Mouse (Mus musculus) cerebellum, adult 2 months (tissue): Measurements from ENCODE around the gene Olfr391-ps. TPM values are rescaled to one million over a fixed set of nuclear protein-coding genes. Genes with fewer than 3 reads are reported as not detected.

Experiments used
- DNase-seq, 2 experiments: peaks; one replicate each; pipeline ENCODE4 v3.0.0; 2021
- H3K27ac ChIP-seq: fragments of 200-500 bp; 2 replicates; pipeline ENCODE4 v1.5.1; 2012; ENCODE audit warnings: low read length, control low read depth, inconsistent platforms; ENCODE audit not compliant: insufficient read depth
- H3K27me3 ChIP-seq: fragments of 200-500 bp; 2 replicates; pipeline ENCODE4 v1.6.1; 2012; ENCODE audit warnings: inconsistent platforms, mild to moderate bottlenecking, low read length, moderate library complexity; ENCODE audit not compliant: control insufficient read depth, insufficient read depth
- H3K4me1 ChIP-seq: fragments of 200-500 bp; 2 replicates; pipeline ENCODE4 v1.6.1; 2011; ENCODE audit warnings: low read length; ENCODE audit not compliant: control insufficient read depth, insufficient read depth
- H3K4me3 ChIP-seq: fragments of 200-500 bp; replicated peaks from 2 replicates; pipeline ENCODE3; 2011; ENCODE audit warnings: mild to moderate bottlenecking, low read depth, low read length, control low read depth; ENCODE audit not compliant: insufficient read depth
- CTCF ChIP-seq: fragments of 200-500 bp; IDR thresholded peaks from 2 replicates; pipeline ENCODE4 v1.5.1; 2011; ENCODE audit warnings: low read depth, mild to moderate bottlenecking, control low read depth, low read length, moderate library complexity, borderline replicate concordance; ENCODE audit not compliant: insufficient read depth
- POLR2A ChIP-seq: fragments of 200-500 bp; IDR thresholded peaks from 2 replicates; pipeline ENCODE4 v1.6.1; 2011; ENCODE audit warnings: low read length, control low read depth, borderline replicate concordance; ENCODE audit not compliant: insufficient read depth
- WGBS: fragments of 180-500 bp; shearing (Covaris S2); methylation state at CpG from one replicate; pipeline ENCODE4 v1.1.7; 2018; 5-methylcytosine and 5-hydroxymethylcytosine counted together
- polyA plus RNA-seq: library from polyadenylated mRNA; depleted of rRNA; stranded (reverse); fragments of >200 nt; gene quantifications from 2 replicates; pipeline ENCODE4 v1.2.3, GENCODE M21; 2012; rRNA removed

Olfr391-ps gene
- not detected in 2 replicates for polyA plus RNA-seq

GRCm38 (mm10) chr11:73802952-73803351, at the start of gene Olfr391-ps:
Gene Olfr391-ps (minus strand): TSS chr11:73803052.
- Histone ChIP-seq H3K27ac (no peak within 1 kb of the TSS), H3K4me3 (no peak within 1 kb of the TSS), H3K27me3 (no peaks in the 10 kb centered on the region), H3K4me1 (no peaks in the 10 kb centered on the region)
- 6% methylated on average over 1 of the region's 1 CpGs for WGBS
- DNase-seq = no peak
- TF ChIP-seq CTCF (no peak), POLR2A (no peak)

DNA sequence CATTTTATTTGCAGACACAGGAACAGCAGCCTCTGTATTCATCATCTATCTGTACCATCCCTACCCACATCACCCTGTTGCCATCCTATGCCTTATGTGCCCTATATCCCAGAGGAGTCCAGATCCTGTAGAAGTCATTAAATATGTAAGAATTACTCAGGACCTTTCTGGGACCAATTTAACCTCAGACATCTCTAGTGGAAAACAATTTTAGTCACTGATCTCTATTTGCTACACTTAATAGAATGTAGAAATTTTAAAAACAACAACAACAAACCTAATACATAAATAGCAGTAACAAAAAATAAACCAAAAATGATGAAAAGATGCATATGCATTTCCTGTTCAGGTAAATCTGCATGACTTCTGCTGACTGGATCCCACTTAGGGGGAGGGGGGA, 48.5 kb upstream of the Olfr391-ps start, which contains the start of gene Olfr393:
Olfr393 (minus strand) TSS at position 101 of the 400 bp plus-strand sequence.
- no peak for DNase-seq
- H3K4me1 ChIP-seq = no peaks in the 10 kb centered on the region
- H3K4me3 ChIP-seq = no peak within 1 kb of the TSS
- TF ChIP-seq POLR2A (no peak), CTCF (no peak)
- H3K27me3 ChIP-seq = no peaks in the 10 kb centered on the region
- no peak within 1 kb of the TSS for H3K27ac ChIP-seq

DNA sequence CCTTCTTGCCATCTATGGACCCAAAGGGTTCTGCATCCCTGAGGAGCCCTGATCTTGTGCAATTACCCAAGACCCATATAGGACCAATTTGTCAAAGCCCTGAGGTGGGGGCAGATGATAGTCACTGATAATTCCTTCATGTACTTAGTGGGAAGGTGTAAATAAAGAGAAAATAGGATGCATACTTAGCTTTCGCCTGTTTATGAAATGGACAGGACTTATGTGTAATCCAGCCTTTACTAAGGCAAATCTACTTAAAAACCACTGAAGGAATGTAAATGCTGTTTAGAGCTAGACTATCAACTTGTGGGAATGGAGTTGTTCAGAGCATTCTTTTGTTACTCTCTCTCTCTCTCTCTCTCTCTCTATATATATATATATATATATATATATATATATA, 14.1 kb upstream of the Olfr391-ps start, which contains the start of gene Olfr392:
Olfr392 (minus strand) TSS at position 101 of the 400 bp plus-strand sequence.
- Histone ChIP-seq H3K27ac (no peak within 1 kb of the TSS), H3K4me1 (no peaks in the 10 kb centered on the region), H3K4me3 (no peak within 1 kb of the TSS), H3K27me3 (no peaks in the 10 kb centered on the region)
- DNase-seq = no peak
- WGBS = 100% methylated on average over 1 of the region's 1 CpGs
- no peak for TF ChIP-seq CTCF
- no peak for TF ChIP-seq POLR2A

DNA sequence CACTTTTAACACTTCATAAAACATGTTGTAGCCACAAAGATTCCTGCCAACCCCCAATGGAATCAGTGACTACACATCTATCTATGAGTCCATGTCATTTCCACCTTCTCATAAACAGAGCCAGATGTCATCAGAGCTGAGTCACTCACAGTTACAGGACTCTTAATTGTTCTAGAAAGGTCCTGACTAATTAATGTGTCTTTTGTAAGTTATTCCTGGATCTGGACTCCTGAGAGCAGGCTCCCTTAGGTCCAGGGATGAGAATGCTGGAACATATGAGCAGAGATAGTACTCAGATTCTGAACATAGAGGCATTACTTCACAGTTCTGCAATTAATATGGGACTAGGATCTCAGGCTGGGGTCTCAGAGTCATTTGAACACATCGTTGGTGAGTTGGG, 20.2 kb downstream of the Olfr391-ps start, which contains the start of gene Olfr390:
Olfr390 (plus strand) TSS at position 301 of the 400 bp plus-strand sequence.
- 71% methylated on average over 1 of the region's 1 CpGs for WGBS
- Histone ChIP-seq H3K27ac (no peak within 1 kb of the TSS), H3K4me1 (no peaks in the 10 kb centered on the region), H3K4me3 (no peak within 1 kb of the TSS), H3K27me3 (no peaks in the 10 kb centered on the region)
- no peak for DNase-seq
- TF ChIP-seq CTCF (no peak), POLR2A (no peak)

- no peak within 1 kb of the TSS for H3K27ac ChIP-seq
- no peak within 1 kb of the TSS for H3K4me3 ChIP-seq
- H3K27me3 ChIP-seq = no peaks in the 10 kb centered on the region
- no peak for DNase-seq
- WGBS = 89% methylated on average over 1 of the region's 1 CpGs
- H3K4me1 ChIP-seq = no peaks in the 10 kb centered on the region
- no peak for TF ChIP-seq CTCF
- no peak for TF ChIP-seq POLR2A
These were observed 22.2 kb downstream of the Olfr391-ps start, which contains the start of gene Olfr389 for GRCm38 (mm10) chr11:73780613-73781012. Gene Olfr389 (minus strand): TSS chr11:73780713.

- TF ChIP-seq POLR2A (no peak), CTCF (no peak)
- H3K4me3 ChIP-seq = no peak overlapping the region
- H3K4me1 ChIP-seq = no peaks in the 10 kb centered on the region
- DNase-seq = no peak
- H3K27me3 ChIP-seq = no peaks in the 10 kb centered on the region
- H3K27ac ChIP-seq = no peak overlapping the region
These were observed 43.7 kb downstream of the Olfr391-ps start for GRCm38 (mm10) chr11:73759115-73759514.

Other genes with a start within 250 kb of the Olfr391-ps start
- gene Olfr385, start 210.0 kb downstream of the Olfr391-ps start, polyA plus RNA-seq = not detected in 2 replicates
- not detected in 2 replicates for gene Olfr384, start 204.5 kb downstream of the Olfr391-ps start, polyA plus RNA-seq
- not detected in 2 replicates for gene Zfp735, start 114.3 kb downstream of the Olfr391-ps start, polyA plus RNA-seq
- gene Olfr389, start 22.3 kb downstream of the Olfr391-ps start, polyA plus RNA-seq = not detected in 2 replicates
- gene Olfr390, start 20.1 kb downstream of the Olfr391-ps start, polyA plus RNA-seq = not detected in 2 replicates
- not detected in 2 replicates for gene Olfr392, start 14.0 kb upstream of the Olfr391-ps start, polyA plus RNA-seq
- not detected in 2 replicates for gene Olfr393, start 48.4 kb upstream of the Olfr391-ps start, polyA plus RNA-seq
- gene Olfr394, start 87.7 kb upstream of the Olfr391-ps start, polyA plus RNA-seq = not detected in 2 replicates
- not detected in 2 replicates for gene Olfr395, start 106.2 kb upstream of the Olfr391-ps start, polyA plus RNA-seq
- gene Olfr23, start 133.6 kb upstream of the Olfr391-ps start, polyA plus RNA-seq = not detected in 2 replicates
- gene Olfr397, start 157.8 kb upstream of the Olfr391-ps start, polyA plus RNA-seq = not detected in 2 replicates
- gene Olfr398, start 187.4 kb upstream of the Olfr391-ps start, polyA plus RNA-seq = not detected in 2 replicates